Mouse (Mus musculus) lung, adult 18-20 months (tissue): ENCODE data around the gene Ccdc57.
A peak's percentile ranks its signal among the peaks of the same experiment; 100 is the strongest.
"Not testable (repeated sequence)": the region's sequence is repeated elsewhere in the genome, so short reads cannot be mapped to it uniquely, and the experiment has no call there.

Experiments
- DNase-seq, 2 experiments: peaks; one replicate each; pipeline ENCODE4 v3.0.0; 2022; ENCODE audit warnings: mixed read lengths in 2 of 2

Ccdc57 gene

GRCm38 (mm10) chr11:120819556-120819955, 113.1 kb downstream of the Ccdc57 start:
- DNase-seq, result no peak

- DNase-seq, result no peak
Measured at GRCm38 (mm10) chr11:120818251-120818650, 114.4 kb downstream of the Ccdc57 start.

- no peak for DNase-seq
Measured at GRCm38 (mm10) chr11:120817358-120817757, 115.3 kb downstream of the Ccdc57 start.

- DNase-seq, result no peak
Measured at GRCm38 (mm10) chr11:120812068-120812467, 120.6 kb downstream of the Ccdc57 start.

GRCm38 (mm10) chr11:120808010-120808409, 124.7 kb downstream of the Ccdc57 start:
- no peak for DNase-seq

GRCm38 (mm10) chr11:120805375-120806298, 127.0 kb downstream of the Ccdc57 start:
- DNase-seq, result no peak

- DNase-seq, result no peak
Measured at GRCm38 (mm10) chr11:120804769-120805168, 127.9 kb downstream of the Ccdc57 start.

- no peak for DNase-seq
Measured at GRCm38 (mm10) chr11:120804274-120804673, 128.4 kb downstream of the Ccdc57 start.

- DNase-seq, result peak; percentile 90 to 93
Measured at GRCm38 (mm10) chr11:120800061-120800904, 132.4 kb downstream of the Ccdc57 start.

GRCm38 (mm10) chr11:120799316-120799890, 133.3 kb downstream of the Ccdc57 start:
- peak; percentile 34 to 42 for DNase-seq

GRCm38 (mm10) chr11:120798244-120798643, 134.4 kb downstream of the Ccdc57 start:
- DNase-seq, result no peak

GRCm38 (mm10) chr11:120796614-120796946, 136.1 kb downstream of the Ccdc57 start:
- no peak for DNase-seq

GRCm38 (mm10) chr11:120795756-120796613, 136.7 kb downstream of the Ccdc57 start, which contains the start of gene Dus1l:
Gene Dus1l (minus strand): TSS chr11:120796403.
- peak; percentile 95 to 96 for DNase-seq

- DNase-seq, result no peak
Measured at GRCm38 (mm10) chr11:120792652-120793051, 140.0 kb downstream of the Ccdc57 start.

GRCm38 (mm10) chr11:120789810-120790209, 142.9 kb downstream of the Ccdc57 start:
- DNase-seq, result no peak

- DNase-seq, result no peak
Measured at GRCm38 (mm10) chr11:120789355-120789754, 143.3 kb downstream of the Ccdc57 start.

GRCm38 (mm10) chr11:120788460-120788859, 144.2 kb downstream of the Ccdc57 start:
- not testable (repeated sequence) for DNase-seq

GRCm38 (mm10) chr11:120785145-120785544, 147.5 kb downstream of the Ccdc57 start:
- no peak for DNase-seq

- DNase-seq, result peak; percentile 85 to 86
Measured at GRCm38 (mm10) chr11:120784064-120784791, 148.4 kb downstream of the Ccdc57 start, which contains the start of the genes Rfng and Gps1. Gene Rfng (minus strand): TSS chr11:120784207. Gene Gps1 (plus strand): TSS chr11:120784272.

- DNase-seq, result no peak
Measured at GRCm38 (mm10) chr11:120783426-120784063, 149.1 kb downstream of the Ccdc57 start.

- not testable (repeated sequence) for DNase-seq
Measured at GRCm38 (mm10) chr11:120781361-120781760, 151.3 kb downstream of the Ccdc57 start.
